Mouse (Mus musculus): Measurements from ENCODE around the gene Tuba1b.

DNA sequence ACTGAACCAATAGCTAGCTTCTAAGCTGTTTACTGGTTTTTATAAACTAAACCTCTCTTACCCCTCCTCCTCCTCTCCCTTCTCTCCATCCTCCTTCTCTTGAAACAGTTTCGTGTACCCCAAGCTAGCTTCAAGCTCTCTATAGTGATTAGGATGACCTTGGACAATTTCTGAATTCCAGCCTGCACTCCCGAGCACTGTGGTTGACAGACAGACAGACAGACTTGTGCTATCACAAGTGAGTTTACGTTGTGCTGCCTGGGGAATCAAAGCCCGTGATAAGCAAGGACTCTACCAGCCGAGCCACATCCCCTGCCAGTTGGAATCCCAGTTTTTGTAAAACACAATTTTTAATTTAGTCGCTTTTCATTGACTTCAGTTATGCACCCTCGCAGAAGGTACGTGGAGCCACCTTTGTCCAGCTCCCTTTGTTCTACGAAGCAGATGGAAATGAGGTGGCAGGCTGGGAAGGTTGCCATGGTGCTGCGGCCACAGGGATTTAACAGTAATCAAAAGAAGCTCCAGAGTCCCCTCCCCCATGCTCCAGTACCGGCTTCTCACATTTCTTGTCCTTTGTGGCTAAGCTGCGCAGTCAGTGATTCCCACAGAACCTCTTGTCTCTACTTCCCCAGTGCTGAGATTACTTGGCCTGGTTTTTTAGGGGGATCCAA is 34.5 kb upstream of the Tuba1b start:
- no peak for TF ChIP-seq GATA1 (IDR thresholded peaks at IDR 0.05; ENCODE audit: low read length)
- no peak for TF ChIP-seq TAL1 (IDR thresholded peaks at IDR 0.05; ENCODE audit: low read length)

All from erythroblast, embryonic 14.5 days (primary cell).